Mouse (Mus musculus) bone marrow, adult 2 months (tissue): ENCODE results near the gene Dhx35.

Experiments
- CTCF ChIP-seq: fragments of 200-500 bp; IDR thresholded peaks from 2 replicates; pipeline ENCODE4 v1.5.1; 2011; ENCODE audit warnings: low read length, control low read depth; ENCODE audit not compliant: control insufficient read depth, insufficient read depth
- POLR2A ChIP-seq: fragments of 200-500 bp; IDR thresholded peaks from 2 replicates; pipeline ENCODE4 v1.6.1; 2011; ENCODE audit warnings: low read depth, mild to moderate bottlenecking, control low read depth, low read length, borderline replicate concordance; ENCODE audit not compliant: control insufficient read depth

- TF ChIP-seq POLR2A, result no peak
- TF ChIP-seq CTCF, result no peak
Measured at GRCm38 (mm10) chr2:158762339-158762738, 32.3 kb upstream of the Dhx35 start.
